Mouse (Mus musculus) midbrain, embryonic 14.5 days (tissue): ENCODE results near the gene Prss12. TPM values are rescaled to one million over a fixed set of nuclear protein-coding genes. Genes with fewer than 3 reads are reported as not detected.

Experiments
- ATAC-seq: fragments of 200-750 bp; cut with Nextera tagmentation; 2 replicates; pipeline ENCODE4 v1.8.0; 2017; ENCODE audit warnings: moderate number of reproducible peaks, moderate library complexity; ENCODE audit not compliant: low FRiP score, low TSS enrichment
- DNase-seq: peaks from one replicate; pipeline ENCODE4 v3.0.0-alpha.2; 2015
- H3K27ac ChIP-seq: fragments of 300-500 bp; sonication (generic); replicated peaks from 2 replicates; pipeline ENCODE4 v1.5.1; 2014; ENCODE audit warnings: mild to moderate bottlenecking, low read depth, low read length, moderate library complexity
- H3K27me3 ChIP-seq: fragments of 300-500 bp; sonication (generic); 2 replicates; pipeline ENCODE4 v1.6.1; 2014; ENCODE audit warnings: low read length, control low read depth, mixed read lengths; ENCODE audit not compliant: control insufficient read depth, insufficient read depth
- H3K36me3 ChIP-seq: fragments of 300-500 bp; sonication (generic); 2 replicates; pipeline ENCODE4 v1.6.1; 2014; ENCODE audit warnings: low read length, control low read depth; ENCODE audit not compliant: control insufficient read depth, insufficient read depth
- H3K4me1 ChIP-seq: fragments of 300-500 bp; sonication (generic); 2 replicates; pipeline ENCODE4 v1.6.1; 2014; ENCODE audit warnings: mild to moderate bottlenecking, antibody characterized with exemption, low read length, control low read depth; ENCODE audit not compliant: control insufficient read depth, insufficient read depth
- H3K4me2 ChIP-seq: fragments of 300-500 bp; sonication (generic); 2 replicates; pipeline ENCODE4 v1.6.1; 2014; ENCODE audit warnings: mild to moderate bottlenecking, low read length, moderate library complexity
- H3K4me3 ChIP-seq: fragments of 300-500 bp; sonication (generic); replicated peaks from 2 replicates; pipeline ENCODE4 v1.5.1; 2014; ENCODE audit warnings: low read depth, low read length
- H3K9ac ChIP-seq: fragments of 300-500 bp; sonication (generic); replicated peaks from 2 replicates; pipeline ENCODE4 v1.6.1; 2014; ENCODE audit warnings: mild to moderate bottlenecking, low read length, moderate library complexity
- H3K9me3 ChIP-seq: fragments of 300-500 bp; sonication (generic); 2 replicates; pipeline ENCODE4 v1.6.1; 2016; ENCODE audit warnings: low read length, control low read depth, mixed read lengths; ENCODE audit not compliant: control insufficient read depth
- WGBS: fragments of 180-500 bp; shearing (Covaris S2); extraction: QIAGEN DNeasy Blood & Tissue Kit; methylation state at CpG from one replicate; pipeline ENCODE4 v1.1.7; 2014; 5-methylcytosine and 5-hydroxymethylcytosine counted together
- polyA plus RNA-seq: library from polyadenylated mRNA; unstranded; fragments of >200 nt; fragmentation: Nextera tagmentation; extraction: Ambion mirVana; gene quantifications from 2 replicates; pipeline ENCODE4 v1.2.1, GENCODE M21; 2014

Prss12 gene
- polyA plus RNA-seq, 1 experiment from 2014 or later = 9.1 TPM

- ATAC-seq = no peak
- WGBS = 87% methylated on average over 10 of the region's 10 CpGs
Observed at GRCm38 (mm10) chr3:123527806-123528507, 81.2 kb downstream of the Prss12 start.

GRCm38 (mm10) chr3:123531124-123531523 is 84.4 kb downstream of the Prss12 start:
- no peak overlapping the region for H3K4me2 ChIP-seq
- H3K27me3 ChIP-seq = no peaks in the 10 kb centered on the region
- H3K9ac ChIP-seq = no peak overlapping the region
- no peaks in the 10 kb centered on the region; the same call in 1 of the 2 replicates for H3K36me3 ChIP-seq
- ATAC-seq (no peak), DNase-seq (no peak)
- H3K4me1 ChIP-seq = no peaks in the 10 kb centered on the region
- WGBS = 82% methylated on average over 2 of the region's 2 CpGs
- no peak overlapping the region for H3K4me3 ChIP-seq
- H3K27ac ChIP-seq = no peak overlapping the region
- no peaks in the 10 kb centered on the region for H3K9me3 ChIP-seq

More at GRCm38 (mm10) chr3:123527806-123528507, 81.2 kb downstream of the Prss12 start:
- Histone ChIP-seq H3K27me3 (no peaks in the 10 kb centered on the region), H3K9ac (no peak overlapping the region), H3K9me3 (no peaks in the 10 kb centered on the region), H3K4me1 (0 out of 2 replicates have a peak, but pooled peaks cover 2% of the 10 kb centered on the region), H3K36me3 (no peaks in the 10 kb centered on the region; the same call in 1 of the 2 replicates), H3K27ac (no peak overlapping the region), H3K4me2 (no peak overlapping the region), H3K4me3 (no peak overlapping the region)
- DNase-seq = no peak

GRCm38 (mm10) chr3:123537279-123537678 is 90.6 kb downstream of the Prss12 start:
- no peak for ATAC-seq
- no peaks in the 10 kb centered on the region for H3K27me3 ChIP-seq
- WGBS = 92% methylated on average over 1 of the region's 1 CpGs
- no peaks in the 10 kb centered on the region for H3K4me1 ChIP-seq
- no peak overlapping the region for H3K9ac ChIP-seq
- no peak overlapping the region for H3K27ac ChIP-seq
- no peaks in the 10 kb centered on the region; the same call in 1 of the 2 replicates for H3K36me3 ChIP-seq
- no peak overlapping the region for H3K4me3 ChIP-seq
- H3K9me3 ChIP-seq = no peaks in the 10 kb centered on the region
- no peak for DNase-seq
- no peak overlapping the region for H3K4me2 ChIP-seq

GRCm38 (mm10) chr3:123543585-123544304 is 97.0 kb downstream of the Prss12 start:
- Histone ChIP-seq H3K9ac (no peak overlapping the region), H3K9me3 (no peaks in the 10 kb centered on the region), H3K27ac (no peak overlapping the region), H3K4me1 (no peaks in the 10 kb centered on the region), H3K4me3 (no peak overlapping the region), H3K27me3 (no peaks in the 10 kb centered on the region), H3K4me2 (no peak overlapping the region), H3K36me3 (peaks cover 20% of the 10 kb centered on the region)
- WGBS = 87% methylated on average over 6 of the region's 6 CpGs
- ATAC-seq (no peak), DNase-seq (no peak)

GRCm38 (mm10) chr3:123550487-123550886 is 103.8 kb downstream of the Prss12 start:
- WGBS = 92% methylated on average over 3 of the region's 3 CpGs
- no peak overlapping the region for H3K9ac ChIP-seq

GRCm38 (mm10) chr3:123553872-123554271 is 107.2 kb downstream of the Prss12 start:
- ATAC-seq (no peak), DNase-seq (no peak)
- Histone ChIP-seq H3K4me1 (no peaks in the 10 kb centered on the region), H3K36me3 (0 out of 2 replicates have a peak, but pooled peaks cover 9% of the 10 kb centered on the region), H3K9me3 (no peaks in the 10 kb centered on the region), H3K4me3 (no peak overlapping the region), H3K4me2 (no peak overlapping the region), H3K27me3 (no peaks in the 10 kb centered on the region), H3K27ac (no peak overlapping the region), H3K9ac (no peak overlapping the region)
- WGBS = 87% methylated on average over 6 of the region's 6 CpGs

More at GRCm38 (mm10) chr3:123550487-123550886, 103.8 kb downstream of the Prss12 start:
- Histone ChIP-seq H3K4me2 (no peak overlapping the region), H3K27ac (no peak overlapping the region), H3K4me1 (no peaks in the 10 kb centered on the region), H3K36me3 (peaks cover 23% of the 10 kb centered on the region), H3K9me3 (no peaks in the 10 kb centered on the region), H3K27me3 (no peaks in the 10 kb centered on the region), H3K4me3 (no peak overlapping the region)
- DNase-seq (no peak), ATAC-seq (no peak)

GRCm38 (mm10) chr3:123555254-123555865 is 108.6 kb downstream of the Prss12 start:
- Histone ChIP-seq H3K4me3 (no peak overlapping the region), H3K4me1 (no peaks in the 10 kb centered on the region), H3K9ac (no peak overlapping the region), H3K36me3 (0 out of 2 replicates have a peak, but pooled peaks cover 9% of the 10 kb centered on the region), H3K27me3 (no peaks in the 10 kb centered on the region), H3K4me2 (no peak overlapping the region), H3K27ac (no peak overlapping the region), H3K9me3 (no peaks in the 10 kb centered on the region)
- ATAC-seq (no peak), DNase-seq (no peak)
- 93% methylated on average over 7 of the region's 7 CpGs for WGBS
